Mouse (Mus musculus) liver, embryonic 16.5 days (tissue): ENCODE results near the gene Ubqlnl. TPM values are rescaled to one million over a fixed set of nuclear protein-coding genes. Genes with fewer than 3 reads are reported as not detected.

Experiments
- ATAC-seq: fragments of 200-750 bp; cut with Nextera tagmentation; 2 replicates; pipeline ENCODE4 v1.8.0; 2017; ENCODE audit warnings: low read depth, mild to moderate bottlenecking, moderate number of reproducible peaks, moderate library complexity
- H3K27ac ChIP-seq: fragments of 300-500 bp; sonication (generic); 2 replicates; pipeline ENCODE4 v1.5.1; 2014; ENCODE audit warnings: mild to moderate bottlenecking, low read length
- H3K27me3 ChIP-seq: fragments of 300-500 bp; sonication (generic); 2 replicates; pipeline ENCODE4 v1.6.1; 2014; ENCODE audit warnings: low read depth, low read length, mixed read lengths; ENCODE audit not compliant: control insufficient read depth, insufficient read depth
- H3K36me3 ChIP-seq: fragments of 300-500 bp; sonication (generic); 2 replicates; pipeline ENCODE4 v1.6.1; 2014; ENCODE audit warnings: mild to moderate bottlenecking; ENCODE audit not compliant: control insufficient read depth, insufficient read depth
- H3K4me1 ChIP-seq: fragments of 300-500 bp; sonication (generic); 2 replicates; pipeline ENCODE4 v1.6.1; 2014; ENCODE audit warnings: low read depth, low read length, mixed read lengths; ENCODE audit not compliant: control insufficient read depth
- H3K4me2 ChIP-seq: fragments of 300-500 bp; sonication (generic); 2 replicates; pipeline ENCODE4 v1.6.1; 2014; ENCODE audit warnings: low read depth, low read length, mixed read lengths
- H3K4me3 ChIP-seq: fragments of 300-500 bp; sonication (generic); 2 replicates; pipeline ENCODE4 v1.5.1; 2014; ENCODE audit warnings: low read depth, mild to moderate bottlenecking, low read length
- H3K9ac ChIP-seq: fragments of 300-500 bp; sonication (generic); 2 replicates; pipeline ENCODE4 v1.6.1; 2014; ENCODE audit warnings: low read depth, low read length
- H3K9me3 ChIP-seq: fragments of 300-500 bp; sonication (generic); replicated peaks from 2 replicates; pipeline ENCODE4 v1.6.1; 2016; ENCODE audit warnings: low read length; ENCODE audit not compliant: control insufficient read depth
- WGBS: fragments of 180-500 bp; shearing (Covaris S2); extraction: QIAGEN DNeasy Blood & Tissue Kit; methylation state at CpG from one replicate; pipeline ENCODE4 v1.1.7; 2014; ENCODE audit not compliant: insufficient replicate concordance; 5-methylcytosine and 5-hydroxymethylcytosine counted together
- polyA plus RNA-seq: library from polyadenylated mRNA; unstranded; fragments of >200 nt; fragmentation: Nextera tagmentation; extraction: Ambion mirVana; gene quantifications from 2 replicates; pipeline ENCODE4 v1.2.1, GENCODE M21; 2015

Gene Ubqlnl
- polyA plus RNA-seq, 1 experiment from 2014 or later: not detected

- Histone ChIP-seq H3K27me3 (no peaks in the 10 kb centered on the region), H3K36me3 (no peaks in the 10 kb centered on the region), H3K27ac (no peak overlapping the region), H3K9me3 (no peaks in the 10 kb centered on the region), H3K4me2 (no peak overlapping the region), H3K4me3 (no peak overlapping the region), H3K4me1 (no peaks in the 10 kb centered on the region), H3K9ac (no peak overlapping the region)
- WGBS: 26% methylated on average over 6 of the region's 6 CpGs
- peak; percentile 10; the same call in 1 of the 2 replicates for ATAC-seq
Observed at GRCm38 (mm10) chr7:104167105-104167504, 16.7 kb upstream of the Ubqlnl start.

GRCm38 (mm10) chr7:104143179-104143578, 7.2 kb downstream of the Ubqlnl start, which contains the start of gene Ubqln3:
Ubqln3 (minus strand) TSS chr7:104143279.
- Histone ChIP-seq H3K27ac (no peak within 1 kb of the TSS), H3K4me3 (no peak within 1 kb of the TSS), H3K9me3 (no peaks in the 10 kb centered on the region), H3K9ac (no peak within 1 kb of the TSS), H3K4me1 (no peaks in the 10 kb centered on the region), H3K27me3 (no peaks in the 10 kb centered on the region), H3K36me3 (no peaks in the 10 kb centered on the region), H3K4me2 (no peak within 1 kb of the TSS)
- ATAC-seq: no peak
- whole genome bisulfite sequencing: 43% methylated on average over 3 of the region's 3 CpGs

GRCm38 (mm10) chr7:104137305-104137704, 13.1 kb downstream of the Ubqlnl start, which contains the start of gene Olfr643:
Olfr643 (minus strand) TSS chr7:104137405.
- no peak within 1 kb of the TSS for H3K4me3 ChIP-seq

GRCm38 (mm10) chr7:104129726-104130125, 20.6 kb downstream of the Ubqlnl start, which contains the start of gene Ubqln5:
Ubqln5 (minus strand) TSS chr7:104129826.
- WGBS: 72% methylated on average over 5 of the region's 5 CpGs
- H3K4me1 ChIP-seq: no peaks in the 10 kb centered on the region
- no peaks in the 10 kb centered on the region for H3K27me3 ChIP-seq
- no peak within 1 kb of the TSS for H3K4me2 ChIP-seq
- H3K4me3 ChIP-seq: no peak within 1 kb of the TSS
- H3K27ac ChIP-seq: no peak within 1 kb of the TSS
- H3K9me3 ChIP-seq: no peaks in the 10 kb centered on the region
- H3K9ac ChIP-seq: no peak within 1 kb of the TSS
- ATAC-seq: no peak
- no peaks in the 10 kb centered on the region for H3K36me3 ChIP-seq

More at GRCm38 (mm10) chr7:104137305-104137704, 13.1 kb downstream of the Ubqlnl start, which contains the start of gene Olfr643:
- Histone ChIP-seq H3K4me2 (no peak within 1 kb of the TSS), H3K36me3 (no peaks in the 10 kb centered on the region), H3K27ac (no peak within 1 kb of the TSS), H3K9me3 (no peaks in the 10 kb centered on the region), H3K27me3 (no peaks in the 10 kb centered on the region), H3K4me1 (no peaks in the 10 kb centered on the region), H3K9ac (no peak within 1 kb of the TSS)
- no peak for ATAC-seq
- WGBS: 67% methylated on average over 5 of the region's 5 CpGs

- Histone ChIP-seq H3K4me2 (no peak within 1 kb of the TSS), H3K4me3 (no peak within 1 kb of the TSS)
- ATAC-seq: no peak
Observed at GRCm38 (mm10) chr7:104104757-104104972, 45.7 kb downstream of the Ubqlnl start, which contains the start of gene Olfr646. Olfr646 (plus strand) TSS chr7:104104873.

GRCm38 (mm10) chr7:104103913-104104756, 46.2 kb downstream of the Ubqlnl start:
- no peak overlapping the region for H3K4me3 ChIP-seq
- H3K36me3 ChIP-seq: no peaks in the 10 kb centered on the region
- no peaks in the 10 kb centered on the region for H3K4me1 ChIP-seq
- 18% methylated on average over 4 of the region's 4 CpGs for WGBS
- no peaks in the 10 kb centered on the region for H3K9me3 ChIP-seq
- H3K27me3 ChIP-seq: no peaks in the 10 kb centered on the region
- no peak overlapping the region for H3K9ac ChIP-seq
- H3K4me2 ChIP-seq: no peak overlapping the region
- no peak overlapping the region for H3K27ac ChIP-seq
- ATAC-seq: no peak

More at GRCm38 (mm10) chr7:104104757-104104972, 45.7 kb downstream of the Ubqlnl start, which contains the start of gene Olfr646:
- Histone ChIP-seq H3K4me1 (no peaks in the 10 kb centered on the region), H3K9me3 (no peaks in the 10 kb centered on the region), H3K27me3 (no peaks in the 10 kb centered on the region), H3K9ac (no peak within 1 kb of the TSS), H3K36me3 (no peaks in the 10 kb centered on the region), H3K27ac (no peak within 1 kb of the TSS)

Other genes with a start within 250 kb of the Ubqlnl start
- not detected in 2 replicates for gene Olfr65, start 247.1 kb downstream of the Ubqlnl start, polyA plus RNA-seq
- 0.13 TPM in 1 of 2 replicates, not detected in the other for gene Olfr631, start 221.7 kb downstream of the Ubqlnl start, polyA plus RNA-seq
- gene Olfr632, start 216.2 kb downstream of the Ubqlnl start, polyA plus RNA-seq: 0.18 and 0.29 TPM in 2 replicates
- not detected in 2 replicates for gene Olfr633, start 206.1 kb downstream of the Ubqlnl start, polyA plus RNA-seq
- gene Olfr635, start 179.4 kb downstream of the Ubqlnl start, polyA plus RNA-seq: not detected in 2 replicates
- not detected in 2 replicates for gene Olfr638, start 151.8 kb downstream of the Ubqlnl start, polyA plus RNA-seq
- not detected in 2 replicates for gene Olfr639, start 133.3 kb downstream of the Ubqlnl start, polyA plus RNA-seq
- not detected in 2 replicates for gene Olfr640, start 125.0 kb downstream of the Ubqlnl start, polyA plus RNA-seq
- gene Olfr641, start 115.1 kb downstream of the Ubqlnl start, polyA plus RNA-seq: not detected in 2 replicates
- not detected in 2 replicates for gene Olfr642, start 97.9 kb downstream of the Ubqlnl start, polyA plus RNA-seq
- gene 4930516K23Rik, start 89.1 kb downstream of the Ubqlnl start, polyA plus RNA-seq: not detected in 2 replicates
- gene Olfr644, start 78.7 kb downstream of the Ubqlnl start, polyA plus RNA-seq: not detected in 2 replicates
- not detected in 2 replicates for gene Olfr645, start 65.1 kb downstream of the Ubqlnl start, polyA plus RNA-seq
- not detected in 2 replicates for gene Olfr646, start 45.7 kb downstream of the Ubqlnl start, polyA plus RNA-seq
- not detected in 2 replicates for gene Ubqln5, start 20.7 kb downstream of the Ubqlnl start, polyA plus RNA-seq
- not detected in 2 replicates for gene Olfr643, start 13.2 kb downstream of the Ubqlnl start, polyA plus RNA-seq
- not detected in 2 replicates for gene Ubqln3, start 7.3 kb downstream of the Ubqlnl start, polyA plus RNA-seq
- gene Olfm5, start 14.3 kb upstream of the Ubqlnl start, polyA plus RNA-seq: not detected in 2 replicates
- 0.04 and 0.05 TPM in 2 replicates for gene Olfr648, start 32.8 kb upstream of the Ubqlnl start, polyA plus RNA-seq
- not detected in 2 replicates for gene Olfr649, start 45.4 kb upstream of the Ubqlnl start, polyA plus RNA-seq
- 0.22 and 0.37 TPM in 2 replicates for gene Trim6, start 68.2 kb upstream of the Ubqlnl start, polyA plus RNA-seq
- 1.3 and 1.4 TPM in 2 replicates for gene Trim34a, start 93.9 kb upstream of the Ubqlnl start, polyA plus RNA-seq
- gene Trim5, start 137.5 kb upstream of the Ubqlnl start, polyA plus RNA-seq: 0.33 and 0.43 TPM in 2 replicates
- gene Trim12a, start 164.9 kb upstream of the Ubqlnl start, polyA plus RNA-seq: 2.8 and 3.0 TPM in 2 replicates
- 0.13 TPM in 1 of 2 replicates, not detected in the other for gene Trim34b, start 178.9 kb upstream of the Ubqlnl start, polyA plus RNA-seq
- 0.97 and 1.0 TPM in 2 replicates for gene Trim12c, start 202.8 kb upstream of the Ubqlnl start, polyA plus RNA-seq
- 0.23 and 0.31 TPM in 2 replicates for gene Trim30b, start 219.3 kb upstream of the Ubqlnl start, polyA plus RNA-seq